Mouse (Mus musculus) liver, embryonic 11.5 days (tissue): ENCODE results near the gene Rdh16f1. TPM values are rescaled to one million over a fixed set of nuclear protein-coding genes. Genes with fewer than 3 reads are reported as not detected.
"Not testable (repeated sequence)": the region's sequence is repeated elsewhere in the genome, so short reads cannot be mapped to it uniquely, and the experiment has no call there.

Experiments used
- ATAC-seq: fragments of 200-750 bp; cut with Nextera tagmentation; replicated peaks from 2 replicates; pipeline ENCODE4 v1.8.0; 2017; ENCODE audit warnings: moderate number of reproducible peaks, mild to moderate bottlenecking, moderate TSS enrichment, moderate library complexity; ENCODE audit not compliant: low FRiP score
- DNase-seq: peaks from one replicate; pipeline ENCODE4 v3.0.0-alpha.2; 2017; ENCODE audit warnings: low spot score
- H3K27ac ChIP-seq: fragments of 300-500 bp; sonication (generic); 2 replicates; pipeline ENCODE4 v1.5.1; 2014; ENCODE audit warnings: mild to moderate bottlenecking, low read depth, low read length, control low read depth
- H3K27me3 ChIP-seq: fragments of 300-500 bp; sonication (generic); replicated peaks from 2 replicates; pipeline ENCODE4 v1.6.1; 2014; ENCODE audit warnings: low read length, mixed read lengths; ENCODE audit not compliant: control insufficient read depth, insufficient read depth
- H3K36me3 ChIP-seq: fragments of 300-500 bp; sonication (generic); 2 replicates; pipeline ENCODE4 v1.6.1; 2014; ENCODE audit warnings: mild to moderate bottlenecking, low read length, moderate library complexity, mixed read lengths; ENCODE audit not compliant: control insufficient read depth, insufficient read depth
- H3K4me1 ChIP-seq: fragments of 300-500 bp; sonication (generic); replicated peaks from 2 replicates; pipeline ENCODE4 v1.6.1; 2014; ENCODE audit warnings: low read length, mixed read lengths; ENCODE audit not compliant: control insufficient read depth, insufficient read depth
- H3K4me2 ChIP-seq: fragments of 300-500 bp; sonication (generic); 2 replicates; pipeline ENCODE4 v1.6.1; 2014; ENCODE audit warnings: mild to moderate bottlenecking, control low read depth, moderate library complexity
- H3K4me3 ChIP-seq: fragments of 300-500 bp; sonication (generic); 2 replicates; pipeline ENCODE4 v1.5.1; 2014; ENCODE audit warnings: low read depth, low read length, control low read depth
- H3K9ac ChIP-seq: fragments of 300-500 bp; sonication (generic); 2 replicates; pipeline ENCODE4 v1.6.1; 2014; ENCODE audit warnings: low read depth, low read length, control low read depth
- H3K9me3 ChIP-seq: fragments of 300-500 bp; sonication (generic); 2 replicates; pipeline ENCODE4 v1.6.1; 2016; ENCODE audit warnings: low read length, inconsistent platforms, mixed read lengths; ENCODE audit not compliant: control insufficient read depth
- WGBS: fragments of 180-500 bp; shearing (Covaris S2); extraction: QIAGEN DNeasy Blood & Tissue Kit; methylation state at CpG from one replicate; pipeline ENCODE4 v1.1.7; 2014; 5-methylcytosine and 5-hydroxymethylcytosine counted together
- polyA plus RNA-seq: library from polyadenylated mRNA; unstranded; fragments of >200 nt; fragmentation: Nextera tagmentation; extraction: Ambion mirVana; gene quantifications from 2 replicates; pipeline ENCODE4 v1.2.1, GENCODE M21; 2014

The Rdh16f1 gene
- polyA plus RNA-seq, 1 experiment from 2014 or later = 0.19 TPM

DNA sequence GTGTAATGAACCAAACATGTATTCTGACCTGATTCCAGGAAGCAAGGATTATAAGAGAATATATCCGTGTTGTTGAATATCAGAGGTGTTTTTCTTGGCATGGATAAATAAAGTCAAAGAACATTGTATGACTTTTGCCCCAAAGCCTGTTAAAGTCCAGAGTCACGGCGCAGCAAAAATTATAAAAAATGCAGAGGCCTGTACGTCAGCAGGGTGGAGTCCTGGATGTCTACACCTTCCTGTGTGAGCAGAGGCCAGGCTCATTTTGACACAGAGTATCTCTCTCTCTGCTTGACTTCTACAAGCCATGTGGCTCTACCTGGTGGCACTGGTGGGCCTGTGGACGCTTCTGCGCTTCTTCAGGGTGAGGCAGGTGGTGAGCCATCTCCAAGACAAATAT is 41.3 kb downstream of the Rdh16f1 start, which contains the start of gene Rdh16:
Gene Rdh16, plus strand, starts transcription at position 262 of the 400 bp plus-strand sequence.
- H3K4me3 ChIP-seq = no peak within 1 kb of the TSS
- H3K9me3 ChIP-seq = no peaks in the 10 kb centered on the region
- H3K4me1 ChIP-seq = no peaks in the 10 kb centered on the region
- H3K27me3 ChIP-seq = no peaks in the 10 kb centered on the region
- H3K36me3 ChIP-seq = no peaks in the 10 kb centered on the region
- DNase-seq (no peak), ATAC-seq (no peak)
- WGBS = 80% methylated on average over 6 of the region's 6 CpGs
- H3K4me2 ChIP-seq = no peak within 1 kb of the TSS
- H3K9ac ChIP-seq = no peak within 1 kb of the TSS
- no peak within 1 kb of the TSS for H3K27ac ChIP-seq

DNA sequence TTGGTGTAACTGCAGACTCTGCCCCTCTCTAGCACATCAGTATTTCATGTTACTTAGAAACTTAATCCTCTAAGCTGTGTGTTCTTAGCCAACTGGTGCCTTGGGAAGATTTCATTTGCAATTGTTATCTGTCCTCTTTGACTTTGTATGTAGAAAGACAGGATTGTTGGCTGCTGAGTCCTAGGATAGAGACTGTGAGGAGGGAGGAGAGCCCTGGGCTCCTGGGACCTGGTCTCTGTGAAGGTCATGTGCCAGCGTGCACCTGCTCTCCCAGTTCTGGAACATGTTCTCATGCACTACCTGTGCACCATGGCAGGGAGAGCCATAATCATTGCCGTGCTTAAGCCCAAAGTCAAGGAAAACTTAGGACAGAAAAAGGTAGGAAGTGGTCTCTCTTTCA is 42.0 kb downstream of the Rdh16f1 start:
- H3K27me3 ChIP-seq = no peaks in the 10 kb centered on the region
- no peaks in the 10 kb centered on the region for H3K9me3 ChIP-seq
- DNase-seq (no peak), ATAC-seq (no peak)
- H3K4me1 ChIP-seq = no peaks in the 10 kb centered on the region
- 88% methylated on average over 2 of the region's 2 CpGs for WGBS
- H3K4me3 ChIP-seq = no peak overlapping the region
- H3K36me3 ChIP-seq = no peaks in the 10 kb centered on the region
- no peak overlapping the region for H3K4me2 ChIP-seq
- H3K27ac ChIP-seq = no peak overlapping the region
- H3K9ac ChIP-seq = no peak overlapping the region

DNA sequence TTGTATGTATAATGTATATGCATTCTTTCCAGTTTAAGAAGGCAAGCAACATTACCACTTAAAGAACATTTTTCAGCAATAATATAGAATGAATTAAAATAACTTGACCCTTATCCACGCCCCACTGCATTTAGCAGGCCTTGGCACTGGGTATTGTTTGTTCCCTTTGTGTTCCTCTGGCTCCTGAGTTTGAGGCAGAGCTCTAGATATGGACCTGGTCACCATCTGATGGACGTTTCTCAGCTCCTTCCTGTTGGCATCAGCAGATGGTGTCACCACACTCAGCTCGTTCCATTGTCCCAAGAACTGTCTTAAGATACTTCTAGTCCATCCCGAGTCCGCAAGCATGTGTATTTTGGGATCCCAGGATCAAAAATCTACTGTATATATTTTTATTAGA is 42.6 kb downstream of the Rdh16f1 start:
- no peak for DNase-seq
- WGBS = 68% methylated on average over 5 of the region's 5 CpGs

DNA sequence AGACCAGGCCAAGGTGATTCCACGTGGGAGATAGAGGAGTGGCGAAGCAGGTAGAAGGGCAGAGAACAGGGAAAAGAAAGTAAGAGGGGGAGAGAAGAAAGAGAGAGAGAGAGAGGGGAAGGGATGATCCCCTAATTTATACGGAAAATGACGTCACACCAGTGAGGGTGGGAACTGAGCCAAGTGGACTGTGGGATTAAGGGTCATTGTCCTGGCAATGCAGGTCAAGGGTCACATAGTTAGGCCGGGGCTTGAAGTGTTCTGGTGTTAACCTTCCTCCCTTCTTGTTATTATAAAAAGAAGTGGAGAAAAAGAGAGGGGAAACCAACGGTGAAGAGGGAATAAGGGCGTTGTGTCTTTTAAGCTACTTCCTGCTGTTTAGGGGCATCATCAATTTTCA is 44.8 kb downstream of the Rdh16f1 start:
- ATAC-seq (no peak), DNase-seq (no peak)
- Histone ChIP-seq H3K9ac (no peak overlapping the region), H3K4me2 (no peak overlapping the region), H3K27ac (no peak overlapping the region), H3K4me1 (no peaks in the 10 kb centered on the region), H3K36me3 (no peaks in the 10 kb centered on the region), H3K4me3 (no peak overlapping the region), H3K27me3 (no peaks in the 10 kb centered on the region), H3K9me3 (no peaks in the 10 kb centered on the region)
- WGBS = 75% methylated on average over 7 of the region's 7 CpGs

More for the DNA sequence above, 42.6 kb downstream of the Rdh16f1 start:
- no peak overlapping the region for H3K4me3 ChIP-seq
- H3K9me3 ChIP-seq = no peaks in the 10 kb centered on the region
- H3K9ac ChIP-seq = no peak overlapping the region
- no peaks in the 10 kb centered on the region for H3K36me3 ChIP-seq
- no peaks in the 10 kb centered on the region for H3K27me3 ChIP-seq
- no peak overlapping the region for H3K4me2 ChIP-seq
- no peak for ATAC-seq
- H3K4me1 ChIP-seq = no peaks in the 10 kb centered on the region
- no peak overlapping the region for H3K27ac ChIP-seq

DNA sequence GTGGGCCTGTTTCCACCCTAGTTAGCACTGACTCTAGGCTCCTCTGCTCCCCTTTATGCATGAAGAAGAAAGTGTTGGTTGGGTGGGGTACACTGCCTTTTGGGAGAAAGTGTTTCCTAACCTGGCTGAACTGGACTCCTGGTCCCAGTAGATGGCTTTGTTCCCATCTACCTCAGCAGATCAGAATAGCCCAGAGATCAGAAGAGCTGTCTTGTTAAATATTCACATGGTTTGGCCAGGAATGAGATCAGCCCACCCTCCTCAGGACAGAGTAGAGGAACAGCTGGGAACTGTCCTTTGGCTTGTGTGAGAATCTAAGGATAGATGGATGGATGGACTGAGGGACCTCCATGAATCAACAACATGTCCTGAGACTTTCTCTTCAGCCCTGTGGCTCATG is 56.3 kb downstream of the Rdh16f1 start:
- Histone ChIP-seq H3K4me1 (no peaks in the 10 kb centered on the region), H3K9ac (no peak overlapping the region), H3K27me3 (no peaks in the 10 kb centered on the region), H3K4me3 (no peak overlapping the region), H3K4me2 (no peak overlapping the region), H3K36me3 (no peaks in the 10 kb centered on the region), H3K9me3 (no peaks in the 10 kb centered on the region), H3K27ac (no peak overlapping the region)
- DNase-seq = no peak
- ATAC-seq = no peak

DNA sequence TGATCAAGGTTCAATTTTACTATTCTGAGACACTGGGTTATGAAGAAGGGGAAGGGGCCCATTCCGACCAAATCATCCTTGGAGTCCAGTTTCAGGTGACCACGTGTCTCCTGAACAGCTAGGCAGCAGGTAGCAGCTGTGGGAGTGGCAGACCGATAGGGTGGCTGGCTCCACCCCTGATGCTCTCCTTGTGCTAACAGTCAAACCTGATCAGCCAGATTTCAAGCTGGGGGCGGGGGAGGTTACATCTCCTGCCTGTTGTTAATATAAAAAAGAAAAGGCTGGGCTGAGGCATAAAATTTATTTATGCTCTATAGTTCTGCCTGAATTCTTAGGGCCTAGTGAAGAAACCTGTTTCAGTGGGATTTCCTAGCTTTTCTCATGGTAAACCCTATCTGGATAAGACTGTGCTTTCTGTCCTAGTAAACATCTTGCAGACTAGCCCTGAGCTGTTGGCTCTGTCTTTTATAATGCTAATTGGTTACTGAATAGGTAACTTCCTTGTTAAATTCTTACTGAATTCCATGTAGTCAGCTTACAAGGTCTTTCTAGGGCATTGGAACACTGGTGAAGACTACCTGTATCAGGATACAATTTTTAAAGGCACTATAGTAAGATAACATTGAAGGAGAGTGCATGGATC is 57.8 kb downstream of the Rdh16f1 start:
- H3K27me3 ChIP-seq, DNase-seq, H3K9me3 ChIP-seq, H3K27ac ChIP-seq, H3K4me3 ChIP-seq, H3K4me2 ChIP-seq, H3K36me3 ChIP-seq, ATAC-seq, H3K9ac ChIP-seq, H3K4me1 ChIP-seq: not testable (repeated sequence)
- WGBS = 74% methylated on average over 4 of the region's 4 CpGs

DNA sequence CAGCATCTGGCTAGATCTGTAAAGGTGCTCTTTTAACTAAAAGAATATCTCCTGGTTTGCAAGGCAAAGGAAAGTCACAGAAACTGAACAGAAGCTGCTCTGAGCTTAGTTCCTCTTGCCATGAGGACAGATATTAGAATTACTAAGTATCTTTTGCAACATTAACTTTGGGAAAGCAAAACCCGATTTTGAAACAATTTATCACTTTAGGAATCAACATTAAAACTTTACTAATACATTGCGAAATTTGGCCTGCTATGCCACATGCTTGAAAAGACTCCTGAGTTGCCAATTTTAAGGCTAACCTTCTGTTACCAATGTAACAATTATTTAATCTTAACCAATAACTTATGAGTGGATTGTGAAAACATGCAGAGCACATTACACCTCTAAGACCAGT is 62.2 kb downstream of the Rdh16f1 start:
- H3K27me3 ChIP-seq, H3K4me3 ChIP-seq, H3K36me3 ChIP-seq, ATAC-seq, H3K9me3 ChIP-seq, DNase-seq, H3K27ac ChIP-seq, H3K4me1 ChIP-seq, H3K9ac ChIP-seq, H3K4me2 ChIP-seq: not testable (repeated sequence)
- 80% methylated on average over 2 of the region's 2 CpGs for WGBS

DNA sequence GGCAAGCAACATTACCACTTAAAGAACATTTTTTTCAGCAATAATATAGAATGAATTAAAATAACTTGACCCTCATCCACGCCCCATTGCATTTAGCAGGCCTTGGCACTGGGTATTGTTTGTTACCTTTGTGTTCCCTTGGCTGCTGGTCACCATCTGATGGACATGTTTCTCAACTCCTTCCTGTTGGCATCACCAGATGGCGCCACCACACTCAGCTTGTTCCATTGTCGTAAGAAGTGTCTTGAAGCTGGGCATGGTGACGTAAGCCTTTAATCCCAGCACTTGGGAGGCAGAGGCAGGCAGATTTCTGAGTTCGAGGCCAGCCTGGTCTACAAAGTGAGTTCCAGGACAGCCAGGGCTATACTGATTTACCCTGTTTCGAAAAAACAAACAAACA is 65.8 kb downstream of the Rdh16f1 start:
- H3K9ac ChIP-seq = no peak overlapping the region
- 67% methylated on average over 6 of the region's 6 CpGs for WGBS
- DNase-seq (no peak), ATAC-seq (no peak)
- H3K9me3 ChIP-seq = no peaks in the 10 kb centered on the region
- no peaks in the 10 kb centered on the region for H3K27me3 ChIP-seq
- no peak overlapping the region for H3K27ac ChIP-seq
- no peak overlapping the region for H3K4me3 ChIP-seq
- H3K4me2 ChIP-seq = no peak overlapping the region
- H3K4me1 ChIP-seq = no peaks in the 10 kb centered on the region
- H3K36me3 ChIP-seq = no peaks in the 10 kb centered on the region

DNA sequence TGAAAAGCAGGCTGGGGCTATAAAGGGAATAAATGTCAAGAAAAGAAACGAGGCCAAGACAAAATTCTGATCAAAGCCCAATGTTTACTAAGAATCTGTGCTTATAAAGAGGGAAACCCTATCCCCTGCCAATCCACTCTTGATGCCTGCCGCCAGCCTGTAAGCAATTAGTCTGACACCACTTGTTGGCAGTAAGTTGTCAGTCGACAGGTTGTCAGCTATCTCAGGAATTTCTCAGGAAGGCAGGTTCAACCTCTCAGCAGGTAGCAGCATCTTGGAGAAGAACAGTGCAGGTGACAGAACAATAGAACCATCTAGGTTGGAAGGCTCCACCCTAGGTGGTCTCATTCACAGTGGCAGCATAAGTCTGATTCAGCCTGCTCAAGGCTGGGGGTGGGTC is 69.5 kb downstream of the Rdh16f1 start:
- ATAC-seq (no peak), DNase-seq (no peak)
- Histone ChIP-seq H3K9me3 (no peaks in the 10 kb centered on the region), H3K4me2 (no peak overlapping the region), H3K27me3 (no peaks in the 10 kb centered on the region), H3K4me3 (no peak overlapping the region), H3K9ac (no peak overlapping the region), H3K4me1 (no peaks in the 10 kb centered on the region), H3K36me3 (no peaks in the 10 kb centered on the region), H3K27ac (no peak overlapping the region)
- 68% methylated on average over 3 of the region's 3 CpGs for WGBS
